Mouse (Mus musculus): ENCODE measurements around the gene Kcnj11. TPM values are rescaled to one million over a fixed set of nuclear protein-coding genes. Genes with fewer than 3 reads are reported as not detected.

Gene Kcnj11
- polyA plus RNA-seq, 1 experiment from 2014 or later: 0.17 TPM

- 90% methylated on average over 11 of the region's 11 CpGs for WGBS
- Histone ChIP-seq H3K4me1 (no peaks in the 10 kb centered on the region), H3K4me3 (replicated peaks) (no peak overlapping the region), H3K4me2 (replicated peaks) (no peak overlapping the region), H3K36me3 (peaks cover 80% of the 10 kb centered on the region), H3K9ac (no peak overlapping the region), H3K27ac (replicated peaks) (no peak overlapping the region), H3K27me3 (no peaks in the 10 kb centered on the region), H3K9me3 (replicated peaks) (no peaks in the 10 kb centered on the region)
- ATAC-seq (ENCODE audit: insufficient number of reproducible peaks, low FRiP score, low TSS enrichment, low read depth): no peak
Measured at GRCm38 (mm10) chr7:46045882-46046281, 54.7 kb downstream of the Kcnj11 start.

GRCm38 (mm10) chr7:46044106-46044505, 56.5 kb downstream of the Kcnj11 start:
- Histone ChIP-seq H3K4me3 (replicated peaks) (no peak overlapping the region), H3K4me1 (no peaks in the 10 kb centered on the region), H3K27me3 (no peaks in the 10 kb centered on the region), H3K27ac (replicated peaks) (no peak overlapping the region), H3K36me3 (peaks cover 82% of the 10 kb centered on the region), H3K4me2 (replicated peaks) (no peak overlapping the region), H3K9me3 (replicated peaks) (no peaks in the 10 kb centered on the region), H3K9ac (no peak overlapping the region)
- WGBS: 89% methylated on average over 10 of the region's 10 CpGs
- ATAC-seq (ENCODE audit: insufficient number of reproducible peaks, low FRiP score, low TSS enrichment, low read depth): no peak

Other genes starting within 250 kb of the Kcnj11 start
- 83.7 and 98.4 TPM in 2 replicates for gene Kdelr1, start 228.0 kb downstream of the Kcnj11 start, polyA plus RNA-seq (2015; fragmentation: Nextera tagmentation; extraction: Ambion mirVana)
- 0.67 and 0.79 TPM in 2 replicates for gene Grin2d, start 222.4 kb downstream of the Kcnj11 start, polyA plus RNA-seq (2015; fragmentation: Nextera tagmentation; extraction: Ambion mirVana)
- 0.40 and 0.77 TPM in 2 replicates for gene Syngr4, start 204.1 kb downstream of the Kcnj11 start, polyA plus RNA-seq (2015; fragmentation: Nextera tagmentation; extraction: Ambion mirVana)
- gene Tmem143, start 203.8 kb downstream of the Kcnj11 start, polyA plus RNA-seq (2015; fragmentation: Nextera tagmentation; extraction: Ambion mirVana): 4.9 and 5.0 TPM in 2 replicates
- 307 and 335 TPM in 2 replicates for gene Emp3, start 179.4 kb downstream of the Kcnj11 start, polyA plus RNA-seq (2015; fragmentation: Nextera tagmentation; extraction: Ambion mirVana)
- gene Ccdc114, start 176.7 kb downstream of the Kcnj11 start, polyA plus RNA-seq (2015; fragmentation: Nextera tagmentation; extraction: Ambion mirVana): 5.7 and 9.8 TPM in 2 replicates
- 0.23 and 0.33 TPM in 2 replicates for gene Abcc6, start 70.5 kb downstream of the Kcnj11 start, polyA plus RNA-seq (2015; fragmentation: Nextera tagmentation; extraction: Ambion mirVana)
- gene Nomo1, start 67.1 kb downstream of the Kcnj11 start, polyA plus RNA-seq (2015; fragmentation: Nextera tagmentation; extraction: Ambion mirVana): 36.5 and 36.7 TPM in 2 replicates
- gene Abcc8, start 79.3 kb upstream of the Kcnj11 start, polyA plus RNA-seq (2015; fragmentation: Nextera tagmentation; extraction: Ambion mirVana): 1.7 and 1.9 TPM in 2 replicates
- gene Ush1c, start 137.7 kb upstream of the Kcnj11 start, polyA plus RNA-seq (2015; fragmentation: Nextera tagmentation; extraction: Ambion mirVana): 0.09 and 0.15 TPM in 2 replicates
- 0.49 TPM in 2 replicates for gene Otog, start 140.2 kb upstream of the Kcnj11 start, polyA plus RNA-seq (2015; fragmentation: Nextera tagmentation; extraction: Ambion mirVana)

Measured in embryonic facial prominence, embryonic 15.5 days (tissue).